Mouse (Mus musculus) neural tube, embryonic 10.5 days (tissue): ENCODE data around the gene Ralgapa2.

Experiments used
- DNase-seq: peaks from one replicate; pipeline ENCODE4 v3.0.0-alpha.2; 2017; ENCODE audit warnings: low spot score; ENCODE audit errors: extremely low spot score

The Ralgapa2 gene

GRCm38 (mm10) chr2:146511911-146512580 lies at the start of gene Ralgapa2:
Gene Ralgapa2, minus strand, starts transcription at chr2:146512344.
- DNase-seq, result peak; percentile 97

GRCm38 (mm10) chr2:146561505-146561904 lies 49.4 kb upstream of the Ralgapa2 start:
- DNase-seq, result no peak

GRCm38 (mm10) chr2:146560633-146561043 lies 48.5 kb upstream of the Ralgapa2 start:
- no peak for DNase-seq

GRCm38 (mm10) chr2:146556148-146556547 lies 44.0 kb upstream of the Ralgapa2 start:
- no peak for DNase-seq

GRCm38 (mm10) chr2:146555351-146555750 lies 43.2 kb upstream of the Ralgapa2 start:
- DNase-seq, result no peak

GRCm38 (mm10) chr2:146553701-146554100 lies 41.6 kb upstream of the Ralgapa2 start:
- no peak for DNase-seq

GRCm38 (mm10) chr2:146551818-146552217 lies 39.7 kb upstream of the Ralgapa2 start:
- no peak for DNase-seq

- DNase-seq, result peak; percentile 53
Observed at GRCm38 (mm10) chr2:146549111-146549776, 37.1 kb upstream of the Ralgapa2 start.

- DNase-seq, result no peak
Observed at GRCm38 (mm10) chr2:146544155-146544814, 32.1 kb upstream of the Ralgapa2 start.

GRCm38 (mm10) chr2:146533118-146533949 lies 21.2 kb upstream of the Ralgapa2 start:
- DNase-seq, result no peak

GRCm38 (mm10) chr2:146532493-146532892 lies 20.3 kb upstream of the Ralgapa2 start:
- DNase-seq, result no peak

- no peak for DNase-seq
Observed at GRCm38 (mm10) chr2:146525483-146525882, 13.3 kb upstream of the Ralgapa2 start.

GRCm38 (mm10) chr2:146524685-146525415 lies 12.7 kb upstream of the Ralgapa2 start:
- no peak for DNase-seq

GRCm38 (mm10) chr2:146516894-146517293 lies 4.8 kb upstream of the Ralgapa2 start:
- no peak for DNase-seq

GRCm38 (mm10) chr2:146515081-146515480 lies 2.9 kb upstream of the Ralgapa2 start:
- no peak for DNase-seq

- peak; percentile 15 for DNase-seq
Observed at GRCm38 (mm10) chr2:146512581-146512920, 407 bp upstream of the Ralgapa2 start.

- DNase-seq, result no peak
Observed at GRCm38 (mm10) chr2:146511401-146511865, 711 bp downstream of the Ralgapa2 start.

- DNase-seq, result no peak
Observed at GRCm38 (mm10) chr2:146510780-146511179, 1.4 kb downstream of the Ralgapa2 start.

GRCm38 (mm10) chr2:146502578-146503311 lies 9.4 kb downstream of the Ralgapa2 start:
- no peak for DNase-seq

GRCm38 (mm10) chr2:146500067-146500466 lies 12.1 kb downstream of the Ralgapa2 start:
- DNase-seq, result no peak
